Mouse (Mus musculus) limb, embryonic 14.5 days (tissue): ENCODE measurements around the gene Slc16a7. TPM values are rescaled to one million over a fixed set of nuclear protein-coding genes. Genes with fewer than 3 reads are reported as not detected.

ENCODE experiments used
- ATAC-seq: fragments of 200-750 bp; cut with Nextera tagmentation; 2 replicates; pipeline ENCODE4 v1.8.0; 2017; ENCODE audit warnings: low read depth, moderate number of reproducible peaks, moderate TSS enrichment; ENCODE audit not compliant: low FRiP score
- DNase-seq: peaks from one replicate; pipeline ENCODE4 v3.0.0-alpha.2; 2015; ENCODE audit warnings: low spot score
- H3K27ac ChIP-seq: fragments of 300-500 bp; sonication (generic); replicated peaks from 2 replicates; pipeline ENCODE4 v1.5.1; 2014; ENCODE audit warnings: low read depth, mild to moderate bottlenecking, low read length, moderate library complexity, mixed read lengths
- H3K27me3 ChIP-seq: fragments of 300-500 bp; sonication (generic); 2 replicates; pipeline ENCODE4 v1.6.1; 2014; ENCODE audit warnings: low read length, mixed read lengths; ENCODE audit not compliant: control insufficient read depth, insufficient read depth
- H3K36me3 ChIP-seq: fragments of 300-500 bp; sonication (generic); 2 replicates; pipeline ENCODE4 v1.6.1; 2014; ENCODE audit warnings: mild to moderate bottlenecking, low read length, moderate library complexity, mixed read lengths; ENCODE audit not compliant: control insufficient read depth, insufficient read depth
- H3K4me1 ChIP-seq: fragments of 300-500 bp; sonication (generic); 2 replicates; pipeline ENCODE4 v1.6.1; 2014; ENCODE audit warnings: antibody characterized with exemption, low read length, mixed read lengths; ENCODE audit not compliant: control insufficient read depth, insufficient read depth
- H3K4me2 ChIP-seq: fragments of 300-500 bp; sonication (generic); replicated peaks from 2 replicates; pipeline ENCODE4 v1.6.1; 2014; ENCODE audit warnings: low read depth, mild to moderate bottlenecking, low read length, moderate library complexity; ENCODE audit not compliant: severe bottlenecking
- H3K4me3 ChIP-seq: fragments of 300-500 bp; sonication (generic); replicated peaks from 2 replicates; pipeline ENCODE4 v1.5.1; 2014; ENCODE audit warnings: low read length
- H3K9ac ChIP-seq: fragments of 300-500 bp; sonication (generic); 2 replicates; pipeline ENCODE4 v1.6.1; 2014; ENCODE audit warnings: mild to moderate bottlenecking, low read depth, low read length, moderate library complexity; ENCODE audit not compliant: severe bottlenecking
- H3K9me3 ChIP-seq: fragments of 300-500 bp; sonication (generic); 2 replicates; pipeline ENCODE4 v1.6.1; 2016; ENCODE audit warnings: low read length; ENCODE audit not compliant: control insufficient read depth
- POLR2A ChIP-seq: fragments of 200-500 bp; IDR thresholded peaks from 2 replicates; pipeline ENCODE4 v1.8.0; 2012; ENCODE audit warnings: inconsistent platforms, mild to moderate bottlenecking, moderate library complexity, borderline replicate concordance; ENCODE audit not compliant: insufficient read depth, insufficient read length; ENCODE audit errors: extremely low read depth
- WGBS: fragments of 180-500 bp; shearing (Covaris S2); extraction: QIAGEN DNeasy Blood & Tissue Kit; methylation state at CpG from one replicate; pipeline ENCODE4 v1.1.7; 2014; 5-methylcytosine and 5-hydroxymethylcytosine counted together
- polyA plus RNA-seq, 2 experiments: library from polyadenylated mRNA; depleted of rRNA in 1 of 2; stranded (reverse) in 1 of 2; unstranded in 1 of 2; fragments of >200 nt; fragmentation: Nextera tagmentation in 1 of 2; extraction: Ambion mirVana in 1 of 2; gene quantifications; 2 replicates each; pipeline versions ENCODE4 v1.2.1 to v1.2.3; 2012 to 2014

Slc16a7 gene
- polyA plus RNA-seq, 2 experiments: 5.1 to 5.3 TPM

DNA sequence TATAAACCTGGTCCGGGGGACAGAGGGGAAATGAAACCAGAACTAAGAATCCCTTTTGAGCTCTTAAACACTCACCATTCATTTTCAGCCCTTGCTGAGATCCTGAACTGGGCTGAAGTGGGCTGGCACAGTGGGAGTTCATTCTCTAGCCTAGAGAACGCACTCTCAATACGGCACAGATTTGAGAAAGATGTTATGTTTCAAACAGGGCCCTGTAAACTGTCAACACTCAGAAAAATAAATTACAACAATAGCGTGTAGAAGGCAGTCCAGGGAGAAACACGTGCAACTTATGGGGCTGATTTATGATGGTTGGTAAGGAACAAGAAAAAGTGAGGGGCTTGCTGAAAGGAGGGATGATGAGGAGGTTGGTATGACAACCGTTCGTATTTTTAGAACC, 115.5 kb downstream of the Slc16a7 start:
- Histone ChIP-seq H3K27ac (no peak overlapping the region), H3K9me3 (no peaks in the 10 kb centered on the region), H3K4me2 (no peak overlapping the region), H3K4me1 (peaks cover 4% of the 10 kb centered on the region; the same call in 1 of the 2 replicates), H3K4me3 (no peak overlapping the region), H3K36me3 (no peaks in the 10 kb centered on the region), H3K27me3 (no peaks in the 10 kb centered on the region), H3K9ac (no peak overlapping the region)
- DNase-seq (no peak), ATAC-seq (no peak)
- 30% methylated on average over 7 of the region's 7 CpGs for WGBS
- TF ChIP-seq POLR2A: no peak

GRCm38 (mm10) chr10:125271448-125271847, 117.8 kb downstream of the Slc16a7 start:
- Histone ChIP-seq H3K36me3 (no peaks in the 10 kb centered on the region), H3K4me3 (no peak overlapping the region), H3K9me3 (no peaks in the 10 kb centered on the region), H3K27ac (no peak overlapping the region), H3K4me2 (no peak overlapping the region), H3K9ac (no peak overlapping the region), H3K27me3 (no peaks in the 10 kb centered on the region), H3K4me1 (peaks cover 4% of the 10 kb centered on the region; the same call in 1 of the 2 replicates)
- ATAC-seq: no peak
- 83% methylated on average over 5 of the region's 5 CpGs for WGBS
- no peak for TF ChIP-seq POLR2A
- DNase-seq: no peak

DNA sequence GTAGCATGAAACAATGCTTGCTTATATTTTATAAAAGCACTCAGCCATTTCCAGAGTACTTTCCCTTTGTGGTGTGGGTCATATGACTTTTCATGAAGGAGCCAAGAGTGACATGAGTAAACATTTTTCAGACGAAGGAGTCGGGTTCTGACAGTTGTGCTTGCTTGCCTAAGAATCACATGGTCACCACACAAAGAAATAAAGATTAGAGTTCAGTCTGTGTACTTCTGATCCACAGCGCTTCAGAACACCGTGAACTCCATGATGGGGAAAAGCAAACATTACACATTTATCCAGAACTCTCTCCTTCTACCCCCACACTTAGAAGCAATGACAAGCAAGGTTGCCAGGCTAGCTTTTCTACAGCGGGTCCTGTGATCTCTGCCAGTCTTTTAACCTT, 119.0 kb downstream of the Slc16a7 start:
- H3K4me2 ChIP-seq: no peak overlapping the region
- no peak overlapping the region for H3K4me3 ChIP-seq
- no peaks in the 10 kb centered on the region for H3K36me3 ChIP-seq
- WGBS: 72% methylated on average over 5 of the region's 5 CpGs
- no peak overlapping the region for H3K9ac ChIP-seq
- DNase-seq (no peak), ATAC-seq (no peak)
- no peaks in the 10 kb centered on the region for H3K9me3 ChIP-seq
- H3K27ac ChIP-seq: no peak overlapping the region
- no peaks in the 10 kb centered on the region for H3K27me3 ChIP-seq
- no peak for TF ChIP-seq POLR2A
- peaks cover 4% of the 10 kb centered on the region; the same call in 1 of the 2 replicates for H3K4me1 ChIP-seq

DNA sequence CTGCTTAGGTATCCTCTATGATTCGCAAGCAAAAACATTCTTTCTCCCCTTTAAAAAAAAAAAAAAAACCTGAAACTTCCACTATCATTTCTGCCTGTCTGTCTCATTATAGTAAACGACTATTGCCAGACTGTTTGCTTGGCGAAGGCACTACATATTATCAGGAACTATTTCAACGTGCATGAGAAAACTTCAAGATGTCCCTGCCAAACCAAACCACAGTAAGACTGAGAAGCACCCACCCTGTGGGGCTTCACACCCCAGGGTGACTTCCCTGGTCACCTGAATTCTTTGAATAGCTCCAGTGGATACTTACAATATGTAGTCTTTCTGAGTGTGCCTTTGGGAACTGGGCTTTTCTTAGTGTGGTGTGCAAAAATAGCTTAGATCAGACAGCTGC, 122.9 kb downstream of the Slc16a7 start:
- DNase-seq: no peak
- no peak for ATAC-seq
- Histone ChIP-seq H3K27ac (no peak overlapping the region), H3K27me3 (no peaks in the 10 kb centered on the region), H3K9me3 (no peaks in the 10 kb centered on the region), H3K9ac (no peak overlapping the region), H3K4me3 (no peak overlapping the region), H3K36me3 (no peaks in the 10 kb centered on the region), H3K4me2 (no peak overlapping the region), H3K4me1 (no peaks in the 10 kb centered on the region)
- 54% methylated on average over 4 of the region's 4 CpGs for WGBS
- TF ChIP-seq POLR2A: no peak

GRCm38 (mm10) chr10:125265901-125266300, 123.4 kb downstream of the Slc16a7 start:
- no peak overlapping the region for H3K27ac ChIP-seq
- DNase-seq (no peak), ATAC-seq (no peak)
- 39% methylated on average over 9 of the region's 9 CpGs for whole genome bisulfite sequencing
- H3K4me1 ChIP-seq: no peaks in the 10 kb centered on the region
- no peaks in the 10 kb centered on the region for H3K36me3 ChIP-seq
- H3K9ac ChIP-seq: no peak overlapping the region
- H3K27me3 ChIP-seq: no peaks in the 10 kb centered on the region
- H3K4me2 ChIP-seq: no peak overlapping the region
- H3K9me3 ChIP-seq: no peaks in the 10 kb centered on the region
- H3K4me3 ChIP-seq: no peak overlapping the region
- TF ChIP-seq POLR2A: no peak

DNA sequence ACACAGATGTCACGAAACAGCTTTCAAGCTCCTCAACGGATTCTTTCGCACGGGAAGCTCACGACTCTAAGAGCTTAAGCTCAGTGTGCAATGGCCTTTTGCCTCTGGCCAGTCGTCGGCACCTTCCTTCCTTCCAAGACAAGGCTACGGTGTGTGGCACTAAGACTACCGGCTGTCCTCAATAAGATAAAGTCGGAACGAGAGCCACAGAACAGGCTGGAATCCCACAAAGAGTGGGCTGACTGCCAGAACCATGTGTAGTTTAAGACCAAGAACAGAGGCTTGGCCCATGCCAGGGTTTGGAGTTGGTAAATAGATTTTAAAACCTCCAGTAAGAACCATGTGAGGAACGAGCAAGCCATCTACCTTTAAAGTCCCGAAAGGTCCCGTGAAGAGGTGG, 123.8 kb downstream of the Slc16a7 start:
- WGBS: 70% methylated on average over 14 of the region's 14 CpGs

More for the DNA sequence above, 123.8 kb downstream of the Slc16a7 start:
- Histone ChIP-seq H3K4me3 (no peak overlapping the region), H3K4me2 (no peak overlapping the region), H3K9ac (no peak overlapping the region), H3K4me1 (no peaks in the 10 kb centered on the region), H3K27me3 (no peaks in the 10 kb centered on the region), H3K36me3 (no peaks in the 10 kb centered on the region), H3K9me3 (no peaks in the 10 kb centered on the region), H3K27ac (no peak overlapping the region)
- no peak for ATAC-seq
- no peak for TF ChIP-seq POLR2A
- DNase-seq: no peak
